Mouse (Mus musculus) CD4-positive, CD25-positive, alpha-beta regulatory T cell, adult 2 months (primary cell): Measurements from ENCODE around the gene Zfp384.

ENCODE experiments used
- DNase-seq: peaks from one replicate; pipeline ENCODE4 v3.0.0-alpha.2; 2012; ENCODE audit warnings: low read depth, low spot score

The Zfp384 gene

DNA sequence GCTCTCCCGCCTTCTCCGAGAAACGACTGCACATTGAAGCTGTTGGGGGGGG is at the start of gene Zfp384:
Gene Zfp384 (plus strand): TSS at position 17 of the 52 bp plus-strand sequence.
- DNase-seq, result no peak

DNA sequence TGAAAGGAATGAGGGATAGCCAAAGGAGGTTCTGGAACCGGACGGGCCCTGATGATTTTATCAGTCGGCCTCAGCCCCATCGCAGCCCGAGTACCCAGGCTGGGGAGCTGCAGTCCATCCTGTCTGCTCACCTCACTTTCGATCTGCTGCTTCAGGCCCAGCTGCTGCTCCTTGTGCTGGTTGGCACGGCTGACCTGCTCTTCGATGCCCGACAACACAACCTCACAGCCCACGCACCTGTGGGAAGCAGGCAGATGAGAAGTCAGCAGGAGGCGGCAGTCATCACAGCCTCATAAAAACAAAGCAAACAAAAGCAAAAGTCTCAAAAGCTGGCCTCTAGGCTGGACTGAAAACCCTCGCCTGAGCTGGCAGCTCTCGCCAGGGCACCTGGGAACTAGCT is 49.0 kb upstream of the Zfp384 start:
- no peak for DNase-seq

DNA sequence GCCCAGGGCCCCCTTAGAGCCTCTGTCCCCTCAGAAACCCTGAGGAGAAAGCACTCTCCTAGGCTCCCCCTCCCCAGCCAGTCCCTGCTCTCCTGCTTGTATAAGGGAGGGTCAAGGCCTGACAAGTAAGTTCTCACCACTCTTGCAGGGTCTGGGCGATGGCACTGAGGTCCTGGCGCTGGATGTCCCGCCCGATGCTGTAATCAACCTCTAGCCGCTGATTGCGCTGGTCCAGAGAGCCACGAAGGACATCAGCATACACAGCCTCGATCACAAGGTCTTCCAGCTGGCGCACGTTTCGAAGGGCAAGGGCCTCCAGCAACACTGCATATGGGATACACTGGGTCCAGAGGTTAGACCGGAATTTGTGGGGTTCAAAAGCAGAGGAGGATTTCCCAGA is 47.9 kb upstream of the Zfp384 start:
- no peak for DNase-seq

DNA sequence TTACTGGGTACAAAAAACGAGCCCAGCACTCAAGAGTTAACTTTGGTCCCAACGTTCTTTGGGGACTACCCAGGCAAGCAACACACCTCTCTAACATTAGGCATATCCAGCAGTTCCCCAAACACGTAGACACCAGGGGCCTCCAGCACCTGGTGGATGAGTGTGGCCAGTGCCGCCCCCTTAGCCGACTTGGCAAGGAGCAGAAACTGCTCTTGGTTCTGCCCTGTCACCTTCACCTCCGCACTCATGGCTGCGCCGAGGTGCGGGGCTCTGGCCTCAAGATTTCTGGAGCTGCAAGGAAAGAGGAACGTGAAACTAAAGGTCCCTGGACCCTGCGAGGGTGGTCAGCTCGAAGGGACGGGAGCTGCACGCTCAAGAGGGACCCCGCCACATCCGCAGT is 44.3 kb upstream of the Zfp384 start:
- no peak for DNase-seq

DNA sequence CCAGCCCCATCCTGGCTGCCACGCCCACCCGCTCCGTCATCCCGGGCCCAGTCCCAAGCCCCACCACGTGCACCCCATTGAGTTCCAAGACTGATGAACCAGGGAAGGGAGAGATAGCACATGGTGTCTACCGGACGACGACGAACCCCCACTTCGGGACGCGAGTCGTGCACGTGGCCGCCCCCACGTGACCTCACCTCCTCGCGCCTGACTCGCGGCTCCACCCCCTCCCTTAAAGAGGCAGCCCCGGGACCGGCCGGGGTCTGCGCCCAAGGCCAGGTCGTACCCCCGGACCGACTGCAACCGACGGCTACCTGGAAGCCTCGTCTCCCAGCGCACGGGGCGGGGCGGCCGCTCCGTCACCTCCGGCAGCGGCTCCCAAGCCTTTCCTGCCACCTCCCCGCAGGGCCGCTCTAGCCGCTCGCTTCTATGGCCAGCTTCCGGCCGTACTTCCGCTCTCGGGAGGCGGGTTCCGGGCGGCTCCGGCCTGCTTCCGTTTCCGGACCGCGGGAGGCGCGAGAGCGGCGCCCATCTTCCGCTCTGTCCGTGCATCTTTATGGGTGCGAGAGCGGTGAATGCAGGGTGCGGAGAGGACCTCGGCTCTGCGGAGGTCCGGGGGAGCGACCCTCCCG is 43.7 kb upstream of the Zfp384 start, which contains the start of gene Cops7a:
Gene Cops7a (minus strand): TSS at position 451 of the 632 bp plus-strand sequence.
- peak; percentile 96 for DNase-seq

DNA sequence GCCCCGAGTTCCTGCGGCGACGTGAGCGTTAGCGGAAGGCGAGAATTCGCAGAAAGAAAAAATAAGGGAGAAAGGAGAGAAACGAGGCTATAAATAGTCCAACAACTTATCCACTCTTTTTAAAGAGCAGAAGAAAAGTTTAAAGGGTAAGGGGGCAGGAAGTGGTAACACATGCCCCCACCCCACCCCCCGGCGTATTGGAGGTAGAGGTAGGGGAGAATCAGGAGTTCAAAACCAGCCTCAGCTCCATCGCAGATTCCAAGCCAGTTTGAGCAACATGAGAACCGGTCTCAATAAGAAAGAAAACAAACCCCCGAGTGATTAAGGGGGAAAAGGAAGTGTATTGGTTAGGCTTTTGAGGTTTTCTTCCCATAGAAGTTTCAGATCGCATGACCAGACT is 43.2 kb upstream of the Zfp384 start:
- DNase-seq, result peak; percentile 62

DNA sequence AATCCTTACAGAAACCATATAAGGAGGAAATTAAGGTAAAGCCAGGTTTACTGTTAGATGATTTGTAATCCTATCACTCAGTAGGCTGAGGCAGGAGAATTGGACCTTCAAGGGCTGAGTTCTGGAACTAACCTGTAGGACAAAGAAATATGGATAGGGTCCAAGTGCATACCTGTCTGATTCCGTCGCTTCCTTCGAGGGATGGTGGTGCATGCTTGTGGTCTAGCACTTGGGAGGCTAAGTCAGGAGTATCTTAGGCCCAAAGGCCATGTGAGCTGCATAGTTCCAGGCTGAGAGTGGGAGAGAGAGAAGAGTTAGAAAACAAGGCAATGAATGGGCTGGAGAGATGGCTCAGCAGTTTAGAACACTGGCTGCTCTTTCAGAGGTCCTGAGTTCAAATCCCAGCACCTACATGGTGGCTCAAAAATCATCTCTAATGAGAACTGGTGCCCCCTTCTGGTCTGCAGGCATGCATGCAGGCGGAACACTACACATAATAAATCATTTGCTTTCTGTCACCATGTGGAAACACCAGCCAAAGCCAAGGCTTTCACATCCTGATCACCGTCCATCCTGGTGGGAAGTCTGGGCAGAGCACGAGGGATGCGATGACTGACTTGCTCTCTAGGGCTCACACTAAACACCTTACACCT is 42.4 kb upstream of the Zfp384 start:
- DNase-seq, result peak; percentile 69

DNA sequence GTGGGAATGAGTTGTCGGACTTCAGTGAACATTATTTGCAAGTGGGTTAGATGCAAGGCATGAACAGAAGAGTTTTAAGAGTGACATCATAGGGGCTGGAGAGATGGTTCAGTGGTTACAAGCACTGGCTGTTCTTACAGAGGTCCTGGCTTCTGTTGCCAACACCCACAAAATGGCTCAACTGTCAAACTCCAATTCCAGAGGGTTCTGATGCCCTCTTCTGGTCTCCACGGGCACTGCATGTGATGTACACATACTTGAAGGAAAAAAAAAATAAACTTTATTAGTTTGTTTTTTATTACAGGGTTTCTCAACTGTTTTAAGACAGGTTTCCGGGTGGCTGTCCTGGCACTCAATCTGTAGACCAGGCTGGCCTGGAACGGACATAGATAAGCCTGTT is 41.2 kb upstream of the Zfp384 start:
- DNase-seq, result peak; percentile 77

DNA sequence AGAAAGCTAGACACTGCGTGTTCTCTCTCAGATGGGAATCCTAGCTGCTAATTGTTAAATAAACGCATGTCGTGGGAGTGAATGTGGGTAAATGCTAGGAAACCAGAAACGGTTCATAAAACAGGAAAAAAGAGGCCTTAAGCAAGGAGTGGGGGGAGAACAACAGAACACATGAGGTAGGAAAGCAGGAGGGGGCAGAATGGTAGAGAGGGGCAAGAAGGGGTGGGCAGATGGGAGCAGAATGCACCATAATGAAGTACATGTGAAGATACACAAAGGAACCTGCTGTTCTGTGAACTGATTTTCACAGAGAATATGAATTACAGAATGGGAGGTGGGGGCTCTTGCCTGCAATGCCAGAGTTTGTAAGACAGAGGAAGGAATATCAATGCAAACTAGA is 16.7 kb upstream of the Zfp384 start:
- no peak for DNase-seq

DNA sequence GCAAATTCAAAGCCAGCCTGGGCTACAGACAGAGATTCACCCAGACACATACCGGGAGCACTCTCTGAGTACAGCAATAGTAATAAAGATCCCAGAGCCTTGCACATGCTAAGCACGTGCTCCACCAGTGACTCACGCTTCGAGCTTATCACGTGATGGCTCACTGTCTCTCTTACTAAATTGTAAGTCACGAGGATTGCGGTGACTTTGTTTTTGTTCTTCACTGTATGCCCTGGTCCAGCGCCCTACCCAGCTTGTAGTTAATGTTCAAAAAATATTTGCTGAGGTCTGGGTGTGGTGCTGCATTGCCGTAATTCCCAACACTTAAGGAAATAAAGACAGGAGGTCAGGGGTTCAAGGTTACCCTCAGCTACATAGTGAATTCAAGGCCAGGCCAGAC is 15.6 kb upstream of the Zfp384 start:
- DNase-seq, result no peak

DNA sequence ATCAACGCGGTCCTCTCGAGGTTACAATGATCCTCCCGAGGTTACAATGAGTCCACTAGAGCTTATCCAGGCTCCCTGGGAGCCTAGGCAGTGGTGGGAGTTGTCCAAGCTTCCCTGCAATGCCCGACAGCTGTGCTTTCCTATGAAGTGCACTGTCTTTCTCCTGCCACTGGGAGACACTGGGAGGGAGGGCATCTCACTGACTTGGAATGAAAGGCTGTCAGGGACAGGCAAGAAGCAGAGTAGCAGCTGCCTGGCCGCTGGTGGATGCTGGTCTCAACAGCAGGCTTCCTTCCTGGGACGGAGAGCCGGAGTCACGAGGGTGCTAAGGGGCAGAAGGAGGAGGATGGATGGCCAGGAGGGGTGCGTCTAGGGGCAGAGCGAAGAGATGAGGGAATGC is 15.1 kb upstream of the Zfp384 start:
- no peak for DNase-seq

DNA sequence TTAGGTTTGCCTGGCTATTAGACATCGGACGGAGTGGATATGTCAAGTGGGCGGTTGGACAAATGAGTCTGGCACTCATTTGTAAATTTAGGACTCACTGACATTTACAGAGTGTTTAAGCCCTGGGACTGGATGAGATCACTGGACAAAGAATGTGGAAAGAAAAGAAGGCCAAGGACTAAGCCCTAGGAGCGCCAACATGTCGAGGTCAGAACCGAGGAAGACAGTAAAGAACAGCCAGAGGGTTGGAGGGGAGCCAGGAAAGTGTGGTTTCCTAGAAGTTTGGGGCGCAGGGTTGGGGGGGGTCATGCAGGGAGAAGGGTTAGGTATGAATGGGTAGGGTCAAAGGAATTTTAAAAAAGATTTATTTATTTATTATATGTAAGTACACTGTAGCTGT is 13.7 kb upstream of the Zfp384 start:
- DNase-seq, result no peak

DNA sequence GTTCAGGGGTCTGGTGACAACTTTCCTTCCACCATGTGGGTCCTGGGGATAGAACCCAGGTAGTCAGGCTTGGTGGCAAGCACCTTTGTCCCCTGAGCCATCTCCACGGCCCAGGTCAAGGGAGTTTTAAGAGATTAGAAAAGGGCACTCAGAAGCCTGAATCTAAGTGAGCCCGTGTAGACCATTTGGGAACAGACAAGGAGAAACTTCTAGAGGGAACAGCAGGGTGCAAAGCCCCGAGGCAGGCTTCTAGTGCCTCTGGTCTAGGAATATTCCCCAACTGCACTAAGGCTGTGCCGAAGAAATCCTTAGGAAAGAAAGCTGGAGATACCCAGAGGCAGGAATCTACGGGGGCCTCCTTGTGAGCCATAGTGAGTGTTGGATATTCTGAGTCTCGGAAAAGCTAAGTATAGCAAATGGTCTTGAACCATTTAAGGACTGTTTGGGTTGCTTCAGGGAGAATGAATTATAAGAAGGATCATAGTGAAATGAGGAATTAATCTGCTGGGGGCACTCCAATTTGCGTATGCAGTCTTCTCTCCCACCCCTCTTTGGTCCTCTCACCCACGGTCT is 13.0 kb upstream of the Zfp384 start:
- DNase-seq, result no peak

DNA sequence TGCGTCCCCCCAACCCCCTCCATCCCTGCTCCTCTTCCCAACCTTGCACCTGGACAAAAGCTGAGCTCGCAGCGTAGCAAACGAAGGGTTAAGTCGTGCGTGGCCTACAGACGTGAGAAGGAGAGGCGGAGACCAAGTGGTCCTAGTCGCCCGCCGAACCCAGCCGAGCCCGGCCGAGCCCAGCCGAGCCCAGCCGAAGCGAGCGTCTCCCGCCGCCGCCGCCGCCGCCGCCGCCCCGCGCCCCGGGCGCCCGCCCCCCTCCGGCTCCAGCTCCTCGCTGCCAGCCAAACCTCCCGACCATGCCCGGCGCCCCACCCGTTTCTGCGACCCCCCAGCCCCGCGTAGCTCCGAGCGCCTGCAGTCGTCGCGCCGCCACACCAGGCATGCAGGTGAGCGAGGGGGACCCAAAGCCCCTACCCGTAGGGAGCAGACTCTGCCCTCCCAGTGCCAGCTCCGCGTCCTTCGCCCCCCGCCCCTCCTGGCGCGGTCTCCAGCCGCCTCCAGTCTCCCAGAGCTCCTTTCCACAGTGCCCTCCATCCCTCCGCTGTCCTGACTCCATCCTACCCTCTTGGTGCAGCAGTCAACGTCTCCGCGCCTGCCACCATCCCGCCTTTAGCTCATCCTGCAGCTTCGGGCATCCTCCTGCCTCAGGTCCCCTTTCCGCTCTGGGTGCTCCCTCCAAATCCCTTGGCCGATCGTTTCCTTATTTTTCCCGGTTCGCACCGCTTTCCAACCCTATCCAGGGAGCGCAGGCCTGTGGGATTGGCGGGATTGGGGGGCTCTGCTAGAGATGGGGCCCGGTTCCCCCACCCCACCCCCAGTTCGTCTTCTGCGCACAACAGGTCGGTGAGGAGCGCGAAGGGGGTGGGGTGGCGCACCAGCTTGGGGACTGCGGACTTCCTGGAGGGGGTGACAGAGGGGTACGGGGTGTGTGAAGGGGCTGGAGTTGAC is 12.1 kb upstream of the Zfp384 start, which contains the start of gene Pianp:
Gene Pianp (plus strand): TSS at position 144 of the 951 bp plus-strand sequence.
- DNase-seq, result peak; percentile 84

DNA sequence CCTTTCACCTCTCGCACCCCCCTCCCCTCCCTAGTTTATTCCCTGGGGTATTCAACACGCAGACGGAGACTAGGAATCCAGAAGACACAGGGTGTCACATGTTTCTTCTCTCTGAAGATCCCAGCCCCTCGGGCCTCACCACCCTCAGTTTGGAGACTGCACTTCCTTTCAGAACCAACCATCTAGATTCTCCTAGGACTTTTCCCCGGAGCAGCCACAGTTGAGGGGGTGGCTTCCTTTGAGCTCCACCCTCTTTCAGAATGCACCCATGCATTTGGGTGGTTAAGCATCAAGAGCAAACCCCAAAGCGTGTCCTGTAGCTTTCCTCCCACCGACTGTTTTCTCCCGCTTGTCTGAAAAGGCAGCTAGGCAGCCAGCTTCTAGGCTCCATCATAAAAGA is 10.9 kb upstream of the Zfp384 start:
- DNase-seq, result no peak

DNA sequence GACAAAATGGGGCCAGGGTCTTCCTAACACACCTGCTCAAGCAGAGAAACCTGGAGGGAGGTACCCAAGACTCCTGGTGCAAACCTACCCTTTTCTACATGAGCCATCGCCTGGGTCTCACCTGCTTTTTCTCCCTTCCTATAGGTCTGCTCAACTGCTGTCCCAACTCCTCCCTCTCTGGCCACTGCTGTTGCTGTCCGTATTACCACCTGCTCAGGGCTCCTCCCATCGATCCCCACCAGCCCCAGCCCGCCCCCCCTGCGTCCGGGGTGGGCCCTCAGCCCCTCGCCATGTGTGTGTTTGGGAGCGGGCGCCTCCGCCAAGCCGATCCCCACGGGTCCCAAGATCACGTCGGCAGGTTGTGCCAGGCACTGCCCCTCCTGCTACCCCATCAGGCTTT is 9.9 kb upstream of the Zfp384 start:
- no peak for DNase-seq

DNA sequence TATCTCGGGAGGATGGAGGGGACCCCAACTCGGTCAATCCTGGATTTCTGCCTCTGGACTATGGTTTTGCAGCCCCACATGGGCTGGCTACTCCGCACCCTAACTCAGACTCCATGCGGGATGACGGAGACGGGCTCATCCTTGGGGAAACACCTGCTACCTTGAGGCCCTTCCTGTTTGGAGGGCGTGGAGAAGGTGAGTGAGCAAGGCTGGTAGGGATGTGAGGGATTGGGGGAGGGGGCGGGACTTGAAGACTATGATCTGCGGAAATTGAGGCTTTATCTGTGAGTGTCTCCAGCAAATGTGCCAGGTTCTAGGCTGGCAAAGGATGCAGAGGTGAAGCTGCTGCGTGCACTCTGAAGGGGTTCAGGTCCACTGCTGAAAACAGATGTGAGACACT is 9.4 kb upstream of the Zfp384 start:
- DNase-seq, result no peak

DNA sequence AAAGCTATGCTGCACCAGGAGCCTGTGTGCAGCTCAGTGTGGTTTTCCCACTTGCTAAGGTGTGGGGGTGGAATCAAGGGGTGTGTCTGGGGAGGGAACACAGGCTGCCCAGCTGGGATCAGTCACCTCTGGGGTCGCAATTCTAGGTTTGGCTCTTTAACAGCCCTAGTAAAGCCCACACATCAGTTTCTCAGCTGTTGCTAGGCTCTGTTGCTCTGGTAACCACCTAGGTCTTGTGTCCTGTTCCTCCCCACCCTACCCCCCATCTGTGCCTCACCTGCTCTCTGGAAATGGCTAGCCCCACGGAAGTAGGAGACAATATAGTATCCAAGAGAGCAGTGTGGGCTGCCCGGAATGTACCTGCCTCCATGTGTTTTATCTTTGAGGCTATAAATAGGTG is 5.2 kb upstream of the Zfp384 start:
- no peak for DNase-seq

DNA sequence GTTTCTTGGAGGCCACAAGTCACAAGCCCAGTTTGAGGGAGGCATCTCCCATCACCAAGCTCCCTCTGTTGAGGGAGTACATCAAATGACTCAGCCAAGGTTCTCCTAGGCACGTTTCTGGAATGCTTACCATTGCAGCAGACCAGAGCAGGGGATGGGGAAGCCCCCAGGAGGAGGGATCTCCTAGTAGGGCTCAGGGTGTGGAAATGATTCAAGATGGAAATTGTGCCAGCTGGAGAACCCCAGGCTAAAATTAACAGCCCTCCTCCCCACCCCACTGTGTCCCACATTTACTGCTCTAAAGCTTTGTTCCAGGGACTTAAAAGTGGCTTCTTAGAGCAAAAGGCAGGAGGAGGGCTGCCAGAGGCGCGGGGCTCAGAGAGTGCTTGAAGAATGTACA is 3.9 kb upstream of the Zfp384 start:
- DNase-seq, result no peak

DNA sequence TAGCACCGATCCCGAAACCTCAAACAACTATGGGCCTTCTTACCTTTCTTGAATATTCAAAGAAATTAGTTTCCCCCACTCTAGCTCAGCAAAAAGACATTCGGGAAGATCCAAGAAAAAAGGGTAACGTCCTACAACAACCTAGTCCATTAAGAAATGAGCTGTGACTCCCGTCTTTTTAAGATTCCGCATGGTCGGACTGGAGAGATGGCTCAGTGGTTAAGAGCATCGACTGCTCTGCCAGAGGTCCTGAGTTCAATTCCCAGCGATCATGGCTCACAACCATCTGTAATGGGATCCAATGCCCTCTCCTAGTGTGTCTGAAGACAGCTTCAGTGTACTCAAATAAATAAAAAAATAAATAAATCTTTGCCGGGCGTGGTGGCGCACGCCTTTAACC is 885 bp upstream of the Zfp384 start:
- peak; percentile 27 for DNase-seq

DNA sequence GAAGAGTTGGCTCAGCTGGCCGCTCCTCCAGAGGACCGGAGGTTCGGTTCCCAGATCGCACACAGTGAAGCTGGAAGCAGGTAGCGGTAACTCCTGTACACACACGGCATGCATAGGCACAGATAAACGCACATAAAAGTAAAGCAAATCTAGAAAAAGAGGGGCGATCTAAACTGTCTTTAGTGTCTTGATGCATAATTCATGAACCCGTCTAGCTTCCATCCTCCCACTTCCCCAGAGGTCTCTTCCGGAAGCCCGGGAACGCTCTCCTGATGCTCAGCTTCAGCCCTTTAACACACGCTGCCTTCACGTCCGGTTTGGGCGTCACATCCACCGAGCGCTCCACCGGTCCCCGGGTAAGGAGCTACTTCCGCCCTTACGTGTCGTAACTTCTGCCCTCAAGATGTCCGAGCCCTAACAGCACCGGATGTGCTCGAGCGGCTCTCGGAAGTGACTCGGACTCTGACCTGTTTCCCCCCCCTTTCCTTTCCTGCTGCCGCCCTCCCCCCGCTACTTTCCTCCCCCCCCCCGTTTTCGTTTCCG is 288 bp upstream of the Zfp384 start:
- DNase-seq, result peak; percentile 98
